Mouse (Mus musculus) c-Kit-positive CD71-positive TER-119-positive erythroid progenitor cells, embryonic 14.5 days (primary cell): ENCODE measurements around the gene Cabcoco1.

Experiments
- DNase-seq: peaks from one replicate; pipeline ENCODE4 v3.0.0-alpha.2; 2013; ENCODE audit warnings: low spot score

The Cabcoco1 gene

DNA sequence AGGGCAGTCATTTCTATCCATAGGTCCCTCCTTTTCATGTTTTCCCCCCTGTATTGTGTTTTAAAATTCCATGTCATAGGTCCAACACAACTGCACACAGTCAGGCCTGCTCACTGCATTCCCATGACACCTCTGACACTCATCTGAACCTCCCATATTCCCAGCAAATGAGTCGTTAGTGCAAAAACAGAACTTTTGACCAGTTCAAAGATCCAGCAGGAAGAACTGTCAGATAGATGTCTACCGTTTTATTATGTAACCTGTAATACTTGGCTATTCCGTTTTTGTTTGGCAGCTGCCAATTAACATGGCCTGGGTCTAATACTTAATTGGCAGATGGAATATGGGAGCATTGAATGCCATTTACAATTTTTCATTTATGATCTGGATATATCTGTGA is 34.0 kb downstream of the Cabcoco1 start:
- DNase-seq, result no peak

DNA sequence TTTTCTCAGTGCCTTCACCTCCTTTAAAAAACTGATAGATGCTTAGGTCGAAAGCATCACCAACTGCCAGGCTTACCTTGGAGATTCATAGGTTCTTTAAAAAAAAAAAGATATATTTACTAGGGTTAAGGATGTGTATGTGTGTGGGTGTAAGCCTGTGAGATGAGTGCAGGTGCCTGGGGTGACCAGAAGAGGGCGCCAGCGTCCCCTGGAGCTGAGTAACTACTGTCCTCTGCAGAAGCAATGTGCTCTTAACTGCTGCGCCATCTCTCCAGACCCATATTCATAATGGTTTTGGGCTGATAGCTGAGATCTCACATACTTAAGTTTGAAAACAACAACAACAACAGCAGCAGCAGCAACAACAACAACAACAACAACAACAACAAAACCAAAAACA is 35.5 kb downstream of the Cabcoco1 start:
- no peak for DNase-seq

DNA sequence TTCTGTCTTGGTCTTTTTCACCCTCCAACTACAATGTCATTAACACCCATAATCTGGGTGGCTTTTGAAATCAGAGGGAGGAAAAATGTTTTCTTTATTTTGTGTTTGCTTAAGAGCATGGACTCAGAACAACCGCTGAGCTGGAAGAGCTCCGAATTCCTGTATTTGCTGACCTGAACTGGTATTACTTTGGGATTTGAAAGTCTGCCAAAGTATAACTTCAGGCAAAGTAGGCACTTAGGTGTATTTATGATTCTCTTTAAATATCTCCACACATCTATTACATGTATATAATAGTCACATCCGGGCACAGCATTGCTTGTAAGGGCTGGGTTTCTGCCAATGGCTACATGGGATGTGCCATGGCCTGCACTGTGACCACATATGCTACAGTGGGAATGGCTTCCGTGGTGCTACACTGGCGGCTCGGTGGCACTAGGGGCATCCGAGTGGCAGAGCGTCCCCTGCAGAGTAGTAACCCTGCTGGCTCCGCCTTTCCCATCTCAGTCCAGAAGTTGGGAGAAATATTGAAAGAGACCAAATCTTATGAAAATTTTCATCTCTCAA is 37.0 kb downstream of the Cabcoco1 start:
- no peak for DNase-seq

DNA sequence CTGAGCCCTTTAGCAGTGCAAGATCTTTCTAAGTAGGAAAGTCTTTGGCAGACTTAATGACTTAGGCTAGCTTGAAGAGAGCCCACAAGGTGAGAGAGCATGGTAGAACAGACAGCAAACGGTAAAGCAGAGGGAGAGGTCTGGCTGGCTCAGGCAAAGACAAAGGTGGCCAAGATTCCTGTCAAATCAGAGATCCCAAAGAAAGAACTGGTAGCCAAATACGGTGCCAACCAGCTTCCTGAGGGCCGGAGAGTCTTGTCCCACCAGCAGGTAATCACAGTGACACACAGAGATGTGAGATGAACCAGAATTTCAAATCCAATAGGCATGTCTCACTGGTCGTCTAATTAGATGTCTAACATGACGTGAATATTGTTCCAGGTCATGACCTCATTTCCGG is 40.6 kb downstream of the Cabcoco1 start:
- no peak for DNase-seq

DNA sequence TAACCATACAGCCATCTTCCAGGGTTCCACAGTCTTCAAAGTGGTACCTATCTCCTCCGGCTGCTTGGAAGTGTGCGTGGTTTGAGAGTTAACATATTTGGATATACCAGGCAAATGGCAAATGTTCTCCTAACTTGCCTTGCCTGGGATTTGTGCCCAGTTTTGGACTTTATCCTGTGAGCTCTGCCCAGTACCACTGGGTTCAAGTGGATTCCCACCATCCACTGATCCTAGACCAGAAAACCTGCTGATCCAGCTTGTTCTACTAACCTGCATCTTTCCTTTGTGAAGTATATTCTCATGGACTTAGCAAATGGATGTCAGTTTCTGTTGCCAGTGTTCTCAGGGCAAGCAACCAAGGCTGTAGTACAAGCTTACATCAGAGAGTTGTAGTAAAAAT is 46.5 kb downstream of the Cabcoco1 start:
- no peak for DNase-seq

DNA sequence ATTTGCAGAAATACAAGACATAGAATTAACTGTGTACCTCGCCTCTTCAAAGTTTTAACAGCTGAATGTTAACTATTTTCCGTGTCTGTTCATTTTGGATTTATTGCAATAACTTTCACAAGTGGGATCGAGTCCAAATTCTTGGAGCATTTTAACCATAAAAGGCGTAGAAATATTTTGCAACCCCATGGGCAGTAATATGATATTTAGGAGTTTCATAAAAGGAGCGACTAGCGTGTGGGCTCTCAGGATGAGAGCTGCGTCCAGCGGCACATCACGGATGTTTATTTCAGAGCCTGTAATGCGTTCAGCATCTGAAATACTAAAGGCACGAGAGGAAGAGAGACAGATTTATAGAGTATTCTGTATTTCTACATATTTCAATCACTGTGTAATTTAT is 50.1 kb downstream of the Cabcoco1 start:
- DNase-seq, result no peak

DNA sequence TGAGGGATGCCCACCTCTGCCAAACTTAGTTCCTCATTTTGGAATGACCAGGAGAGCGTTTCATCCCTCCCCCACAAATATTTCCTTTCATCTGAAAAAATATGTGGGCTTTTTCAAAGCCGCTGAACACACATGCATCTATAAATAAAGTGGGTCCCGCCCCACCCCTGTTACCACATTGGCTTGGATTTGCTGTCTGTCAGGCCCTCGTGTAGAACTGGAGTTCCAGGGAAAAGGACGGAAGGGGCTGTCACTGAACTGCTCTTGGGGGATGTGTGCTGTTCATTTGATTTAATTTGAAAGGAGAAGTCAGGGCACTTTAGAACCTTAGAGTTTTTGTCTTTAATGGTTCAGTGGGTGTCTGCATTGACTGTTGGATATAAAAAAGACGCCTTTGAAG is 50.9 kb downstream of the Cabcoco1 start:
- no peak for DNase-seq

DNA sequence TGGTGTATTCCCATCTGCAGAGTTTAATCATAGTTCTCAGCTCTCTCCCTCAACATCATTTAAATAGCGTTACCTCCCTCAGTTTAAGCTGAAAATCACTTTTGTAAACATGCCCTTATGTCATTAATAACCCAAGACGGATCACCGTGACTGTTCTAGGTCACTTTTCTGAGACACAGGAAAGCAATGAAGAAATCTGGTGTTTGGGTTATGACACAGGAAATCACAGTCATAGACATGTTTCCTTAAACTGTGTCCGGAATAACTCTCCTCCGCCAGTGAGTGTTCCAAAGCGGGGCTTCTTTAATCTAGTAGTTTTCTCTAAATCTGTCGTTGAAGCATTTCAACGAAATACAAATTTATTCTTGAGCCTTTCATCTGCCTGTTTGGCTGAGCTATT is 68.9 kb downstream of the Cabcoco1 start:
- DNase-seq, result no peak

DNA sequence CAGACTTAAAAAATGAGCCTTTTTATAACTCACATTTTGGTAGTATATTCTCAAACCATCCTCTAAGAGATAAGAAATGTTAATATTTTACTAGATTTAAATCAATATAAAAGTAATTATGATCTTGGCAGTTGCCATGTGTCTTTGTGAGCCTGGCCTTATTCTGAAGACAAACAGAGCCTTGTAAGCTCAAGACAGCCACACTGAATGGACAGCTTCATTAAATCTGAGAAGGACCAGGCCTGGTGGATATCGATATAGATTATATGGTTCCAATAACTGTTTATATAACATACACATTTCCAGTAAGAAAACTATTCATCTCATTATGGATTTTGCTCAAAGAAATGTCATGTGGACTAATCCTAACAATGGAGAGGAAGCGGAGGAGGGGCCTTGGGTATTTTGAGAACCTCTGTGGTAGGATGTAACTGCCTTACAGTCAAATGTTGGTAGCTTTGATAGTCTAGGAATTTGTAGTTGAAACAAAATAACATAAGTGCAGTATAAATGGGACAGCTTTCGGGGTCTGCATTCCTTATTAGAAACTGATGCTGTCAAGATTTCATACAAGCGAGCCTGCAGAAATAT is 75.9 kb downstream of the Cabcoco1 start:
- no peak for DNase-seq

DNA sequence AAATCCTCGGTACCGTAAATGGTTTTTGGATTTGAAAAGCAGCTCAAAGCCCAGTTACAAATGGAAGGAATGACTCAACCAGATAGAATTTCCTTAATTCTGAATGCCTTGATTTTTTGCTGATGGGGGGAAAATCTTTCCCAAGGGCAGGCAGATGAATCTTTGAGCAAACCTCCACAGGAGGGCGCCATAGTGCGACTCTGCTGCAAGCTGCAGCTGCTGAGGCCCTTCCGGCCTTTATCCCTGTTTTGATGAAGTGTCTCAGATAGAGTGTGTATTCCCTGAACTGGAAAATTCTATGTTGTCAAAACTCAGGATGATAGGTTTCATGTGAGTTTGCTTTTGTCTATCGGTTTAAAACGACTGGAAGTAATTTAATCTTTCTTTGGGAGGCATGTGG is 76.8 kb downstream of the Cabcoco1 start:
- DNase-seq, result no peak

DNA sequence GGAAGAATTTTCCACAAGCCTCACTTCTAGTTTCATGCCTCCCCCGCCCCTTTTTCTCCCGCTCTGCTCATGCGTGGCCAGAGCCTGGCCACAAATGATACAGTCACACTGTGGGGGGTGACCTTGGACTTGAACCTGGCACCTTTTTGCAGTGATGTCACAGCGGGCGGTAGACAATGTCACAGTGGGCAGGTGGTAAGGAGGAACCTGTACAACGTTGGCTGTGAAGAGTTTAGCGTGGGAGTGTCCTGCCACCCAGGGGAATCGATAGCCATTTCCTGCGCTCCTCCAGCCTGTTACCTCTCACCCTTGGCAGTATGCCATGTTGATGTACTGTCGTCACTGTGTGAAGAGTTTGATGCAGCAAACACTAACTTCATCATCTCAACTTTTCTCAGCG is 81.9 kb downstream of the Cabcoco1 start:
- DNase-seq, result no peak

DNA sequence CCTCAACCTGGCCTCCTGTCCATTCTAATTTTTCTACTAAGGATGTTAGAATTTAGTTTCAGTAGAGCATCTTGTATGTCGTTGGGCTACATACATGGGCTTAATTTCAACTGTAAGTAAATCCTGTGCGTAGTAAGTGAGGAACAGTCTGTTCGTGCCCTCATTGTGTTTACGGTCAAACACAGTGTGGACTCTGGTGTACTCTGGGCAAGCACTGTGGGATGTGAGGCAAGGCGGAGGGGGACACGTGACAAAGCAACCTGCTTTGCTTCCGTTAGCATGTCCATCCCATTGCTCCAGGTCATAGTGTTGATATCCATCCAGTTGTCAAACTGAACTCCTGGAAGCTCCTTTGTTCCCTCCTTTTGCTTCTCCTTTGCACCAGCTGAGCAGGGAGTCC is 84.7 kb downstream of the Cabcoco1 start:
- no peak for DNase-seq

DNA sequence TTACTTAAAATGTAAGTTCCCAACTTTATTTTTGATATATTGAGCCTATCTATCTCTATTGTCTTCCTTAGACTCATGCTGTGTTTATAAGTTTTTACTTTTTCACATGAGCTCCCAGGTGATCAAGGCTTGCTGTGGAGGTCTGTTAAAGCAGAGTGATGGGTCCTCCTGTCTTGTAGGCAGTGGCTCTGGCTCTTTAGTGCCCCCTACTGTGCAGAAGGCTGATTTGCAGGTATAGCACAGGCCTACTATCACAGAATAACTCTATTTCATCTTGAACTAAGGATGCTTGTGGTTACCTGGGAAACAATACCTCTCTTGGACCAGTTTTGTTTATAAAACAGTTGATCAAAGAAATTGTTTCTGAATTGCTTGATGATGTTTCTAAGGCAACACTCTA is 87.2 kb downstream of the Cabcoco1 start:
- DNase-seq, result no peak

DNA sequence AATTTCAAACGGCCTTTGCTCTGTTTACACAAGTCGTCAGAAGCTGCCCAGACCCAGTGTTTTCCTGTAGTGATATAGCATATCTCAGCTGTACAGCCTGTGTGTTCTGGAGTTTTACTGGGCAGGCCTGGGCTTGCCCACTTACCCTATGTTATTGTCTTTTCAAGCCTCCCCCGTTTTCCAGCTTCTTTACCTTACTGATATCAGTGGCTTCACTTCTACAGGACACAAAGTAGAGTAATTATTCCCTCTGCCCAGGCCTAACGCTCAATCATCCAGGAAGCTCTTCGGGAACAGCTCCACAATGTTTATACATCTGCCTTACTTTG is 94.9 kb downstream of the Cabcoco1 start:
- DNase-seq, result peak; percentile 49

DNA sequence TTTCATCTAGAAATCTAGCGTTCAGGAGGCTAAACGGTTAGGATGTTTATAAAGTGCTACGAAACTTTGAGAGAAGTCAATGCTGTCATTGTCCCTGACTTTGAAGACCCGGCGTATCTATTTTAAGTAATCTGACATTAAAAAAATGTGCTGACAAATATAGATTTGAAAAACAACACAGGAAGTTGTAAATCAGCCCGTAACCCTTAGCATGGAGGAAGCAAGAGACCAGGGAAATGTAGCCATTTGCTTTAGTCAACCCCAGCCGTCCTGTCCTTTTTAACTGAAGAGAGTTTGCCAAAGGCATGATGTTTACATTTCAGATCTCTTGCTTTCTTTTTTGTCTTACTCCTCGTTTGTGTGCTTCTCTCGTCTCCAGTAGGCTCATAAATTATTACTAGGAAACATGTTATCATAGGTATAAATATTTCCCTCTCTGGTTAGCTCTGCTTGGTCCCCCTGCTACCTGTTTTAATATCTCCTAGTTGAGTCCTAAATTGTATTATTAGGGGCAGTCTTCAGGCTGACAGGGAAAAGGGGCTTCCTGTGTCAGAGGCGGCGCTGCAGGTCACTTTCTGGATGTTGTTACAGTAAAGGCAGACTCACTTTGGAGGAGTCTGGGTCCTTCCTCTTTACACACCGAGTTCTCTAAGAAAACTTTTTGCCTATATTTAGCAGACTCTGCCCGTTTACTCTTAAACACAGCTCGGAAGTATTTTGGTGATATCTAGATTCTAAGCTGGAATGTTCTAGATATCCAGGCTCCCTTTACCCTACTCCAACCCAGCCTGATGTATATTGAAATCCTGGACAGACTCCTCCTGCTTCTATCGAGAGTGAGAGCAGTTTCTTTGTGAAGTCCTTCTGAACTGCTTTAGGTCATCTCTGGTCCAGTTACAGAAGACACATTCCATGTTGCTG is 95.6 kb downstream of the Cabcoco1 start:
- no peak for DNase-seq

DNA sequence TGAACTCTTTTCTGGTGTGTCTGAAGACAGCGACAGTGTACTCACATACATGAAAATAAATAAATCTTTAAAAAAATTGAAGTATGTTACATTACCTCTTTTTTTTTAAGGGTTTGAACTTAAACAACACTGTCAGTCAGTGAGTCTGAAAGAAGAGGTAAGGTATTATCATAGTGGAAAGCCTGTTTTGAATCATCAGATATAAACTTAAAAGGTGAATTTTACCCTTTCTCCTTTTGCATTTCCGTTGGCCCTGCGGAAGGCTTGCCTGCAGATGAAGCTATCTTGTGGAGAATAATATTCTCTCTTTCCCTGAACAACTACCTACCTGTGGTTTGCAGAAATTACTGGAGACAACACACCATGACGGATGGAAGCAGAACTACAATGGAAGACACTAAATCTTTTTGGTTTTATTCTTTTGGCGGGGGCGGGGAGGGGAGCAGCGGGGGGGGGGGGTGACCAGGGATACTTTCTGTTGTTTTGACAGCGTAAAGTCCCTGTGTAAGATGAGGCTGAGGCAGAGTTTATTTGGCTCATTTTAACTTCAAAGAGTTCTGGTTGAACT is 96.4 kb downstream of the Cabcoco1 start:
- DNase-seq, result no peak

DNA sequence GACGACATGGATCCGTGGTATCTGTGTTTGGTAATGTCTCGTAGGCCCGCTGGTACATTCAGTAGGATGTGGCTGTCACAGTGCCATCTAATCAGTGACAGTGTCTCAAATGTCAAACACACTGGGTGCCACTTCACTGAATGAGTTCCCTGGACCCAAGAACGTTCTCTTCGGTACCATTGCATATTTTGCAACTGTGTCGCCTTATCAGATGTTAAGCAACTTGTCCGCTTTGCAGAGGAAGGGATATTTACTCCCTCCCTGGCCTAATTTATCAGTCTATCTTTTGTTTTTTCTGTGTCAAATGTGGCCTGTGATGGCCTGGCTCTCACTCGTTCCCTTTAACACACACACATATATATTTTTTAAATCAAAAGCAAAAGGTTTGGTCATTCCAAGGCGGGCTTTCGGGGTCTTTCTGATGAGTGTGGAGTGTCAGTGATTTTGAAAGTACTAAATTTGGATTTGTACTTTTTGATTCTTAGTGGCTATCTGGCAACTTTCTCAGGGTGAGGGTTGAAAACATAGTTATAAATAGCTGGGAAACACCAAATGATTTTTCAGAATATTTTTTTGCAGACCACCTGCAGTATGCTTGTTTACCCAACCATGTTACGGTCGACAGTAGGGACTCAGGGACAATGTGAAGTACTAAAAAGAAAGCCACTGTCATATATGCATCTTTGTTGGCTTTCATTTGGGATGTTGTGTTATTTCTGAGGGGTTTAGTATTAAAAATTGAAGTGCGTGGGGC is 97.2 kb downstream of the Cabcoco1 start:
- DNase-seq, result no peak

DNA sequence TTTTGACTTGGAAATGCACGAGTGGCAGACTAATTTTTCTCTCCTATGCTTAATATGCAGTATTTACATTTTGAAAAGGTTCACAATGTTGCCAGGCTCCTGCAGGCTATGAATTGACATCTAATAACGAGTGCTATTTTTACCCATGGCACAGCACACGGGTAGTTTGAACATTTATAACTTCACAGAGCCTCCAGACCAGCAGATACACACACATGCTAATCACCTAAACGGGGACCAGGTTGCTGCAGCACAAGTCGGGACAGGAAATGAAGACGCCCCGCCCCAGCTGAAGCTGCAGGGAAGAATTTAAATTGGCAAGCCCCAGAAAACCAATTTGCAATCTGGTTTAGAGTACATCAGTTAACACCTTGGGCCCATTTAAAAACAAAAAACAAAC is 98.6 kb downstream of the Cabcoco1 start:
- no peak for DNase-seq

DNA sequence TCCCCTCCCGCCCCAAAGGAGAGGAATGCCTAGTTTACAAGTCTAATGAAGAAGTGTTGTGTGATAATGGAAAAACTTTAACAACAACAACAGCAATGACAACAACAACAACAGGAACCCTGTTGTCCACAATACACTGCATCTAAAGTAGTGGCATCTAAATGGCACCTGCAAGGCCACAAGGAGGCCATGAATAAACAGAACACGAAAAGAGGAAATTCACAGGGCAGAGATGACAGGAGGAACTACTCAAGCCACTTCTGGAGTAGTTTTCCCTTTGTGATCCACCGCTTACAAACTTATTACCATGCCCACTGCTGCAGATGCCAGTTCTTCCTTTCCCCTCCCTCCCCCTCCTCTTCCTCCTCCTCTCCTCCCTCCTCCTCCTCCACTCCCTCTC is 99.0 kb downstream of the Cabcoco1 start:
- no peak for DNase-seq

DNA sequence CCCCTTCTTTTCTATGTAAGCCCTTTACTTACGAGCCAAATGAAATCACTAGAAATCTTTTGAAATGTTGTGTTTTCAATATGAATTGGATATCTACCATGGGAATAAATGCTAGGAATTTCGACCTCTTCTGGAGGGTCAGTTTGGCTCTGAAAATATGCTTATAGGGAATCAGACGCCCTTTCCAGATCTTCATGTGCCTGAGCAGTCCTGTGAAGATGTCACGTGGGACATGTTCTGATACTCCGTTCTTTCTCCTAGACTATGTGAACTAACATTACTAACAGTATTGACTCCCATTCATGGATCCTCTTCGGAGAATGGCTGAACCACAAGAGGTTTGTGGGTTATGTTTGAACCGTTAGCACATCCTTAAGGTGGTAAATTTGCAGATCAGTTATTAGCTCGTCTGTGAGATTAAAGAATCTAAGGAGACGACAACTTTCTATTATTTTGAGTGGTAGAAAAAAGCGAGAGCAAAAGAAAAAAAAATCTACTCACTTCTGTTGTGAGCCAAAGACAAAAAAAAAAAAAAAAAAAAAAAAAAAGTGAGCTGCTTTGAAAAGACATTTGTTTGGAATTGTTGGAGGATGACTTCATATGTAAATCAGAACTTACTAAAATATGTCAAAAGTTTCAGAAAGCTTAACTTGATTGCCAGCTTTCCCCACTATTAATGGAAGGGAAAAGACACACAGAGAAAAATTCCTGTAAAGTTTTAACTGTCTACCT is 99.6 kb downstream of the Cabcoco1 start:
- no peak for DNase-seq

DNA sequence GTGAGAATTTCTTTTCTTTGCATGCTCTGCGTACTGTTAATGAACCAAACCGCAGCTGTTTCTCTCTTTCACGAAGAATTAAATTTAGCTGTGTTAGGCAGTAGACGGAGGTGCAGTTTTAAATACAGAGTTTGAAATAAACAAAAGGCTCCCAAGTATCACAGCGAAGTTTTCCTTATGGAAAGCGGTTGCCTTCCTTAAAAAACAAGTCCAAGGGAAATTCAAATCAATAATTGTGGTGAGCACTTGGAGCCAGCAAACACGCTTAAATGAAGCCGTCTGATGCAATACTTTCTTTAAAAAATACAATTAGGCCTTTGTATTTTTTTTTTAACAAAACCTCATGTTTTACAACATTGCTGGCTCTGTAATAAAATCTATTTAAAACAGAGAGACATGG is 101.2 kb downstream of the Cabcoco1 start:
- no peak for DNase-seq

DNA sequence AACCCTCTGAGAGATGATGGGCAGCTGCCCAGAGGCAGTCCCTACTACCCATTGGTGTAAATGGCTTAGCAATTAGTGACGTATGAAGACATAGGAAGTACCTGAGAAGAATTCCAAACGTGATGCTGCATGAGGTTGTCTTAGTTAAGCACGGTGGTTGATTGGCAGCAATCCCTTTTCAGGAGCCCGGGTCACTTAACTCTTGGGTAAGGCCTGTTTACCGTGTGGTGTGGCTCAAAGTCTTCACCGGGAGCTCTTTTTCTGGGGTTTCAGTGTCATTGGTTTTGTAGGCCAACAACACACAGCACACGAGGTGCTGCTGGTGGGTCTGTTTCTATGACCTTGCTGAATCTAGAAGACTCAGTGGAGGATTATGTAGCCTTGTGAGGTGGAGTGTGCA is 105.9 kb downstream of the Cabcoco1 start:
- no peak for DNase-seq
